Mouse (Mus musculus): ENCODE data around the gene Dlg2. TPM values are rescaled to one million over a fixed set of nuclear protein-coding genes. Genes with fewer than 3 reads are reported as not detected.

The Dlg2 gene
- polyA plus RNA-seq, 1 experiment from 2014 or later: 8.1 TPM

DNA sequence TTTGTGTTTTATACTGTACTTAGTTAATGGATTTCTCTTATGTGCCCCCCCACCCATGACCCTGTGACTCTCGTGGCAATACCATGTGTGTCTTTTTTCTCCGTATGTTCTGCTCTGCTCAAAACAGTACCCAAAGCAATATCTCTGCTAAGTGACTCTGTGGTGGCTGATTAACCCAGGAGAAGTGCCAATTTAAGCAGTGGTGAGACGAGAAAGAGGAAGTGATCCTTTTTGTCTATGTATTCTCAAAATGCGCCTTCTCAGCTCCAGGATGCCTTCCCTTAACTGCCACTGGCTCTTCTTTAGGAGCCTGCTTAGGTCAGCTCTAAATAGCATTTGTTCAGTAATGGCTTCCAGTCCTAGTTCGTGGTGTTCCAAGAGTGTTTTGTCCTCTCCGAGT, 1240.2 kb downstream of the Dlg2 start:
- no peak overlapping the region for H3K4me3 ChIP-seq
- ATAC-seq (ENCODE audit: low FRiP score, low read depth): no peak
- H3K27ac ChIP-seq: no peak overlapping the region
- H3K9ac ChIP-seq: no peak overlapping the region
- H3K27me3 ChIP-seq (replicated peaks): no peaks in the 10 kb centered on the region
- WGBS: 82% methylated on average over 6 of the region's 6 CpGs
- H3K4me2 ChIP-seq (replicated peaks): no peak overlapping the region
- H3K9me3 ChIP-seq: no peaks in the 10 kb centered on the region
- no peaks in the 10 kb centered on the region for H3K4me1 ChIP-seq
- H3K36me3 ChIP-seq: no peaks in the 10 kb centered on the region

DNA sequence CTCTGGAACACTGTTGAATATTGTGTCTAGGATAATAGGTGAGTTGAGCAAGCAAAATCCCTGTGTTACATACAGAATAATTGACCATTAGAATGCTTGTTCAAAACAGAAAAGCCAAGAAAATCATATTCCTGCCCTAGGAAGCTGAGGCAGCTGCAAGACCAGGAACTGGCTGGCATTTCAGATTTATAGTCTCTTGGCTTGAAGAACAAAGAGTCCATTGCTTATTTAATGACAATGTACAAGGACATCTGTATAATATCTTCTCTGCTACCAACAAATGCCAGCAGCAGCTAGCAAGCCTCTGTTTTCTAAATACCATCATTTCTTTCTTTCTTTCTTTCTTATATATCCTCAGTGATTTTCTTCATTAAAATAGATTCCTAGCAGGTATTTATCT, 1243.8 kb downstream of the Dlg2 start:
- Histone ChIP-seq H3K4me1 (no peaks in the 10 kb centered on the region), H3K9ac (no peak overlapping the region), H3K4me2 (replicated peaks) (no peak overlapping the region), H3K36me3 (no peaks in the 10 kb centered on the region), H3K27me3 (replicated peaks) (no peaks in the 10 kb centered on the region), H3K27ac (no peak overlapping the region), H3K9me3 (no peaks in the 10 kb centered on the region), H3K4me3 (no peak overlapping the region)
- ATAC-seq (ENCODE audit: low FRiP score, low read depth): no peak

DNA sequence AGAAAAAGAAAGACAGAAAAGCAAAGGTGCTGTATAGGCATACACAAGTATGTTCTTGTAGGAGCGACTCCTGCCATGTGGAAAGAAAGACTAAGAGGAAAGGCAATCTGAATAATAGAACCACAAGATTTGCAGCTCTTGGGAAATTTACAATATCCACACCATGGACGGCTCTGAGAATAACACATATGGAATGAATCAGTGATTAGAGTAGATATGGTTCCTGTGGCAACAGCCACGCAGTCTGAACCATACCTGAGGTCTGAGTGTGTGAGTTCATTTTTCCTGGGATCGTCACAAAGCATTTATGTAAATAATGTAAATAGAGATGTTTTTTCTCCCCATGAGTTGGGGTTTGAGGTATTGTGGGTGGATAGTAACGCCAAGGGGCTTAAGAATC, 1247.9 kb downstream of the Dlg2 start:
- no peaks in the 10 kb centered on the region for H3K27me3 ChIP-seq (replicated peaks)
- no peak for ATAC-seq (ENCODE audit: low FRiP score, low read depth)
- H3K9ac ChIP-seq: no peak overlapping the region
- H3K4me1 ChIP-seq: no peaks in the 10 kb centered on the region
- no peak overlapping the region for H3K27ac ChIP-seq
- WGBS: 82% methylated on average over 5 of the region's 5 CpGs
- no peak overlapping the region for H3K4me2 ChIP-seq (replicated peaks)
- H3K9me3 ChIP-seq: no peaks in the 10 kb centered on the region
- no peaks in the 10 kb centered on the region for H3K36me3 ChIP-seq
- no peak overlapping the region for H3K4me3 ChIP-seq

DNA sequence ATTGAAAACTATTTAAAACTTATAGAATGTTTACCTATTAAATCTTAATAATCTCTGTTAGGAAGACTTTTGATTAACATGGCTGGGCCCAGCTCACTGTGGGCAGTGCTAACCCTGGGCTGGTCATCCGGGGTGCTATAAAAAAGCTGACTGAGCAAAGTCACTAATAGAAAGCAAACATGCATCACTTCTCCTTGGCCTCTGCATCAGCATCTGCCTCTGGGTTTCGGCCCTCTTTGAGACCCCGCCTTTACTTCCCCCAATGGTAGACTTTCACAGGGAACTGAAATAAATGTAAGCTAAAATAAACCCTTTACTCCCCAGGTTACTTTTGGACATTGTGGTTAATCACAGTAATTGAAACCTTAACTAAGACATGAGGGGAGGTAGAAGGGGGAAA, 1264.3 kb downstream of the Dlg2 start:
- no peaks in the 10 kb centered on the region for H3K36me3 ChIP-seq
- no peak overlapping the region for H3K27ac ChIP-seq
- H3K27me3 ChIP-seq (replicated peaks): no peaks in the 10 kb centered on the region
- H3K9ac ChIP-seq: no peak overlapping the region
- no peaks in the 10 kb centered on the region for H3K9me3 ChIP-seq
- 92% methylated on average over 3 of the region's 3 CpGs for WGBS
- no peak overlapping the region for H3K4me3 ChIP-seq
- ATAC-seq (ENCODE audit: low FRiP score, low read depth): no peak
- no peaks in the 10 kb centered on the region for H3K4me1 ChIP-seq
- no peak overlapping the region for H3K4me2 ChIP-seq (replicated peaks)

DNA sequence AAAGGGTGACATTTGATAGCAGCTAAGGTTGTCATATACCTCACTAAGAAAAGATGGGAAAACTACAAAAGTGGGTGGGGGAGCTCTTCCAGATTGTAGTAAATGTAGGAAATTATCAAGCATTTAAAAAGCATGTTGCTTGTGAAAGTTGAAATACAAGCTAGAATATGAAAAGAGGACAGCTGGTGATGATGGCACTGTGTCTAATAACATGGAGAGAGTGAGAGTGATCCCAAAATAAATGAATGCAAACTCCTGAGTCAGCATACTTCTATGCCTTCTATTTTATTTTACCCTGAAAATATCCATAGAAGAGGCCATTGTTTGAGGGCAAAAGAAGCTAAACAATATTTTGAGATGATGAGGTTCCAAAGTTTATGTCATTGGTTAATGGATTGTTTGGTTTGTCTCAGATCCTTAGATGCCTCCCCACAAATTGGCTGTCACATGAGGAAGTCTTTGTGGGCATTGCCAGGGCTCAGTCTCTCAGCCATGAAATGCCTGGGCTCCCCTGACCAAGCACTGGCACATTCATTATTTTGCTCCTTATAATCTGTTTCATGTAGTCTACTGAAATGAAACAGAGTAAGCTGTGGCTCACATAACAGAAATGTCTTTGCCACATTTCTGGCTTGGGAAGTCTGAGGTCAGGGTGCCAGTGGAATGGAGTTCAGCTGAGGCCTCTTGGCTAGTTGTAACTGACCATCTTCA, 1276.8 kb downstream of the Dlg2 start:
- no peak overlapping the region for H3K4me3 ChIP-seq
- no peaks in the 10 kb centered on the region for H3K27me3 ChIP-seq (replicated peaks)
- no peaks in the 10 kb centered on the region for H3K36me3 ChIP-seq
- no peak for ATAC-seq (ENCODE audit: low FRiP score, low read depth)
- H3K27ac ChIP-seq: no peak overlapping the region
- H3K9ac ChIP-seq: no peak overlapping the region
- H3K4me1 ChIP-seq: no peaks in the 10 kb centered on the region
- H3K4me2 ChIP-seq (replicated peaks): no peak overlapping the region
- no peaks in the 10 kb centered on the region for H3K9me3 ChIP-seq

DNA sequence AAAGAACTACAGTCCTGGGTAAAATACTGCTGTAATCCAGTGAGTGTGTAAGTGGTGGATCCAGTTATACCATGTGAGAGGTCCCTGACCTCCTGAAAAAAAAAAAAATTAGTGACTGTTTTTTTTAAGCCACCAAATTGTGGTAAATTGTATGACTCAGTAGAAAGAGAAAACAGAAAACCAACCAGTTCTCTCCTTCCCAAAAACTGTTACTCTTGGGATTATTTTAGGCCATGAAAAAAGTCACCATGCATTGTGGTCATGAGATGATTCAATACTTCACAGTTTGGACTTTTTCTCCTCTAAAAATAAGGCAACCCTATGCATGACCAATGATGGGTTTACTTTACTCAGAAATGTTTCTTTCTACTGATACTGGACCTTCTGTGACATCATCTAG, 1291.2 kb downstream of the Dlg2 start:
- H3K4me1 ChIP-seq: no peaks in the 10 kb centered on the region
- no peak overlapping the region for H3K9ac ChIP-seq
- H3K4me3 ChIP-seq: no peak overlapping the region
- no peak overlapping the region for H3K27ac ChIP-seq
- H3K9me3 ChIP-seq: no peaks in the 10 kb centered on the region
- no peaks in the 10 kb centered on the region for H3K36me3 ChIP-seq
- no peak for ATAC-seq (ENCODE audit: low FRiP score, low read depth)
- H3K27me3 ChIP-seq (replicated peaks): no peaks in the 10 kb centered on the region
- no peak overlapping the region for H3K4me2 ChIP-seq (replicated peaks)

DNA sequence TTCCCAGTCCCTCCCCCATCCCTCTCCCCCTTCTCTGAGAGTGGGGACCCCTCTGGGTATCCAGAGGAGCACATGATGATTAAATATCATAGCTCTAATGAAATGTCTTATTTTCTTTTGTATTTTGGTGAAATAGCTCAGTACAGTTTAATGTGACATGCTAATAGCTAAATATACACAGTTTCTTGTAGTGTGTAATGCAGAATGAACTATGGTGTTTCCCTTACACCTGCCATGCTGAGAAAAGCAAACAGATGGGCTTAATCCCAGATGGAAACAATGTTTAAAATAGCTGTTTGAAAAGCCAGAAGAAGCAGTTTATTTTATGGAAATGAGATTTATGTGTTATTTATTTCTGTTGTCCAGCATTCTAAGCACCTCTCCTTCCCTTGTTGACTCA, 1302.2 kb downstream of the Dlg2 start:
- Histone ChIP-seq H3K27me3 (replicated peaks) (no peaks in the 10 kb centered on the region), H3K4me1 (no peaks in the 10 kb centered on the region), H3K4me3 (no peak overlapping the region), H3K4me2 (replicated peaks) (no peak overlapping the region), H3K9me3 (no peaks in the 10 kb centered on the region), H3K27ac (no peak overlapping the region), H3K36me3 (no peaks in the 10 kb centered on the region), H3K9ac (no peak overlapping the region)
- no peak for ATAC-seq (ENCODE audit: low FRiP score, low read depth)

DNA sequence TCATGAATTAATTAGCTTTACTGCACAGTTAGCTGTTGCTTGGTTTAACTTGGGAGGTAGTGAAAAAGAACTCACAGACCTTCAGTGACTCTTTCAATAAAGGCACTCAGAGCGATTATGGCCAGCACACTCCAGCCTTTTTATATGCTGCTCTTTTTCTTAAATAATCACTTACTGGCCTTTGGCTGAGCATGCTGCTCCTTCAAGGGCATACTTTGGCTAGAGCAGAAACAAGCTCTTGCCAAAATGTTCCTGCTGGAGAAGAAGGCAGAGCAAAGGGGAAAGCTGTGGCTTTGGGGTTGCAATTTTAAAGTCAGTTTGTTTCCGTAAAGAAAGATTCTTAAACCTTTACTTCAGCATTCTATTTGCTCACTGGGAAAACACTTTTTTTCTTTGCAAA, 1308.1 kb downstream of the Dlg2 start:
- Histone ChIP-seq H3K27me3 (replicated peaks) (no peaks in the 10 kb centered on the region), H3K4me1 (no peaks in the 10 kb centered on the region), H3K36me3 (no peaks in the 10 kb centered on the region), H3K9ac (no peak overlapping the region), H3K4me2 (replicated peaks) (no peak overlapping the region), H3K27ac (no peak overlapping the region), H3K4me3 (no peak overlapping the region), H3K9me3 (no peaks in the 10 kb centered on the region)
- no peak for ATAC-seq (ENCODE audit: low FRiP score, low read depth)
- 85% methylated on average over 2 of the region's 2 CpGs for WGBS

DNA sequence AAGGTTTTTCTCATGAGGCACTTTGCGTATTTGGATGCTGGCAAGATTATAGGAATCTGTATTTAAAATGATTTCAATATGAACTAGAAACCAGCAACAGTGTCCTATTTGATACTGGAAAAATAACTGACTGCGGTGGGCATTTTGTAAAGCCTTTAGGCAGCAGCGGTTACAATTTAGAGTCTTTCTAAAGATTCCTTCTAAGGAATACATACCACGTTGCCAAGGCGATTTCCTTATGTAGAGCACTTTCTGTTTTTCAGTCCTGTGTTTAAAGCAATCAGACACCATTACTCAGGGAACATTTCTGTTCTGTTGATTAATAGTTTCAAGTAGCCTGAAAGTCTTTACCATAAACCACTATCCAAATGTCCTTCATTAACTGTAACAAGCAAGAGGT, 1309.0 kb downstream of the Dlg2 start:
- Histone ChIP-seq H3K9me3 (no peaks in the 10 kb centered on the region), H3K36me3 (no peaks in the 10 kb centered on the region), H3K9ac (no peak overlapping the region), H3K4me2 (replicated peaks) (no peak overlapping the region), H3K4me3 (no peak overlapping the region), H3K27me3 (replicated peaks) (no peaks in the 10 kb centered on the region), H3K4me1 (no peaks in the 10 kb centered on the region), H3K27ac (no peak overlapping the region)
- 82% methylated on average over 5 of the region's 5 CpGs for WGBS
- no peak for ATAC-seq (ENCODE audit: low FRiP score, low read depth)

DNA sequence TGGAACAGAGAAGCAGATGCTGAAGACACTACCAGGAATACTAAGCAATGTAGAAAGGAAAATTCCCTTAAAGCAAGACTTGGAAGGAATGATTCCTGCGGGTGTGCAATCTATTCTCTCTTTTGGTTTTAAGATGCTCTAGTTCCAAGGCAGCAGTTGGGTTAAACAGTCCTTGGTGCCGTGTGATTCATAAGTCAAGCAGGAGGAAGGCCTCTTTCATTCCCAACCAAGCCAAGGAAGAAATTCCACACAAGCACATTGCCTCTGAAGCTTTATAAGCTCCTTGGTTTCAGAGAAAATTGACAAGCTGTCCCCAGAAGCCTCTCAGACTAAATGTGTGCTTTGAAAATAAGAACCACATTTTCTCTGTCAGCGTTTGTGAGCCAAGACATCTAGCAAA, 1309.4 kb downstream of the Dlg2 start:
- Histone ChIP-seq H3K27ac (no peak overlapping the region), H3K9ac (no peak overlapping the region), H3K4me1 (no peaks in the 10 kb centered on the region), H3K27me3 (replicated peaks) (no peaks in the 10 kb centered on the region), H3K4me2 (replicated peaks) (no peak overlapping the region), H3K4me3 (no peak overlapping the region), H3K36me3 (no peaks in the 10 kb centered on the region), H3K9me3 (no peaks in the 10 kb centered on the region)
- 79% methylated on average over 3 of the region's 3 CpGs for WGBS
- no peak for ATAC-seq (ENCODE audit: low FRiP score, low read depth)

DNA sequence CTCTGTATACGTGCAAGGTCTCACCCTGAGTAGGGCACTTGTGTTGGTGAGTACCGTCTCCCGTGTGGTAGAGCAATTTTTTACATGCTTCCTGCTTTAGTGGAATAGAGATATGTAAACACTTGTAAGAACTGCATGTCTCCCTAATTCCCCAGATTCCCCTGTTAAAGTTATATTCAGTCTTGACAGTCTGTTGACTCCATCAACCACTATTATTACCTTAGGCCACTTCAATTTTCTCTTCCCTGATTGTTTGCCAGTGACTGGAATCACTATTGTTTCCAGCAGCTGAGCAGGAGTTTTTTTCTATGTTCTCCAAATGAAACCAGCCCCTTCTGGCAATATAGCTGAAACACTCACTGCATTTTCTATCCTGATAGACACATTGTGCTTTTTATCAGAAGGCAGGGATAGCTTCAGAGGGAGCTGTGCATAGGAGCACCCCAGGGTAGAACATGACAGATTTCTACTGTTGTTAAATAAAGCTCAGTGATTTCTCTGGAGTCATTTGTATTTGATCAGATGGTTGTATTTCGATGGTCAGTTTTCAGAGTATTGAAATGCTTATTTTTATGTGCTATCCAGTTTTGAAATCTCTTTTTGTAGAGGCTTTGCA, 1314.6 kb downstream of the Dlg2 start:
- Histone ChIP-seq H3K4me2 (replicated peaks) (no peak overlapping the region), H3K4me3 (no peak overlapping the region), H3K4me1 (no peaks in the 10 kb centered on the region), H3K27ac (no peak overlapping the region), H3K9me3 (no peaks in the 10 kb centered on the region), H3K9ac (no peak overlapping the region), H3K36me3 (no peaks in the 10 kb centered on the region), H3K27me3 (replicated peaks) (no peaks in the 10 kb centered on the region)
- 86% methylated on average over 4 of the region's 4 CpGs for WGBS
- peak; percentile 56; the same call in 1 of the 2 replicates for ATAC-seq (ENCODE audit: low FRiP score, low read depth)

DNA sequence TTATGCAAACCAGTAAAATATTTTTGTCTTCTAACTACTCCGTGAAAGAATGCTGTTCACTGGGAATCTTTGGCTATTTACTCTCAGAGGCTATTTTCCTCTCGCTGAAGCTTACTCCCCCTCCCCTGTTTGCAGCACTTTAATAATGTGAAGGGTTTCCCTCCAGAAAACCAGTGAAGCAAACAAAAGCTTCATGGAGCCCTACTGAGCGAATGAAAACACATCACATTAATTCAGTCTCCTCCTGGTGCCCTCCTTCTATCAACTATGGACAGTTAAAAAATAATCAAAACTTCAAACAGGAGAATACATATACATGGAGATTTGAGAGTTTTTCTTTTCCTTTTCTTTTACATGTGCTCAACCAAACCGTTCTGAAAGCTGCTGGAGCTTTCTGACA, 1330.2 kb downstream of the Dlg2 start:
- no peak for ATAC-seq (ENCODE audit: low FRiP score, low read depth)
- H3K27ac ChIP-seq: no peak overlapping the region
- 40% methylated on average over 4 of the region's 4 CpGs for WGBS

DNA sequence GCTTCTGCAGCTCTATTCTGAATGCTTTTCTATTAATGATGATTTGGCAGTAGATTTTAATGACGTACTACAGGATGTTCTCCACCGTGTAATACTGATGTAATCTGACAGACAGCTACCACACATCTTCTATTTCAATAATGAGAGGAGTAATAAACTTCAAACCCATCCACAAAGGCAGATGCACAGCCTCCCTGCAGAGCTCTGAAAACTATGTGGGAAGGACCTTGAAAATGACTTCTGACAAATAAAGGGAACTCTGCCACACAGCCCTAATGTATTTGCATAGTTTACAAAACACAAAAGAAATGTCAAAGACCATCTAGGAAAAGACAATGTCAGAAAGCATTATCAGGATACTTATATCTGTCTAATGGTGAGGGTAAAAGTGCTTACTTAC, 1334.3 kb downstream of the Dlg2 start:
- Histone ChIP-seq H3K9ac (no peak overlapping the region), H3K4me3 (no peak overlapping the region), H3K36me3 (no peaks in the 10 kb centered on the region), H3K4me2 (replicated peaks) (no peak overlapping the region), H3K27me3 (replicated peaks) (no peaks in the 10 kb centered on the region), H3K27ac (no peak overlapping the region), H3K4me1 (no peaks in the 10 kb centered on the region), H3K9me3 (no peaks in the 10 kb centered on the region)
- ATAC-seq (ENCODE audit: low FRiP score, low read depth): no peak
- WGBS: 49% methylated on average over 2 of the region's 2 CpGs

More for the DNA sequence above, 1330.2 kb downstream of the Dlg2 start:
- Histone ChIP-seq H3K36me3 (no peaks in the 10 kb centered on the region), H3K4me2 (replicated peaks) (no peak overlapping the region), H3K4me3 (no peak overlapping the region), H3K27me3 (replicated peaks) (no peaks in the 10 kb centered on the region), H3K9ac (no peak overlapping the region), H3K9me3 (no peaks in the 10 kb centered on the region), H3K4me1 (no peaks in the 10 kb centered on the region)

All from neural tube, embryonic 12.5 days (tissue).